Mouse (Mus musculus) thymus, postnatal 14 days (tissue): Measurements from ENCODE around the gene Ndufa8.

Experiments used
- DNase-seq: peaks from one replicate; pipeline ENCODE4 v3.0.0; 2021

Gene Ndufa8

GRCm38 (mm10) chr2:36048748-36049566 lies at the start of gene Ndufa8, which contains the start of gene Morn5:
TSS of gene Ndufa8 (minus strand) at chr2:36049406.
TSS of gene Morn5 (plus strand) at chr2:36049458.
- peak; percentile 99 for DNase-seq

GRCm38 (mm10) chr2:36098021-36098420 lies 48.8 kb upstream of the Ndufa8 start:
- DNase-seq, result no peak

GRCm38 (mm10) chr2:36097129-36097815 lies 48.1 kb upstream of the Ndufa8 start:
- no peak for DNase-seq

- DNase-seq, result no peak
These were observed 44.8 kb upstream of the Ndufa8 start for GRCm38 (mm10) chr2:36093914-36094475.

- DNase-seq, result no peak
These were observed 44.1 kb upstream of the Ndufa8 start for GRCm38 (mm10) chr2:36093301-36093700.

- no peak for DNase-seq
These were observed 43.5 kb upstream of the Ndufa8 start for GRCm38 (mm10) chr2:36092748-36093147.

GRCm38 (mm10) chr2:36090853-36091741 lies 41.9 kb upstream of the Ndufa8 start:
- peak; percentile 77 for DNase-seq

GRCm38 (mm10) chr2:36089190-36089589 lies 40.0 kb upstream of the Ndufa8 start:
- DNase-seq, result no peak

GRCm38 (mm10) chr2:36085041-36085440 lies 35.8 kb upstream of the Ndufa8 start:
- no peak for DNase-seq

GRCm38 (mm10) chr2:36082802-36083580 lies 33.8 kb upstream of the Ndufa8 start:
- no peak for DNase-seq

GRCm38 (mm10) chr2:36081446-36081845 lies 32.2 kb upstream of the Ndufa8 start:
- no peak for DNase-seq

GRCm38 (mm10) chr2:36077160-36077761 lies 28.1 kb upstream of the Ndufa8 start:
- DNase-seq, result no peak

- DNase-seq, result no peak
These were observed 26.0 kb upstream of the Ndufa8 start for GRCm38 (mm10) chr2:36075210-36075609.

- DNase-seq, result no peak
These were observed 24.6 kb upstream of the Ndufa8 start for GRCm38 (mm10) chr2:36073781-36074180.

GRCm38 (mm10) chr2:36071660-36072305 lies 22.6 kb upstream of the Ndufa8 start:
- no peak for DNase-seq

- DNase-seq, result no peak
These were observed 17.9 kb upstream of the Ndufa8 start for GRCm38 (mm10) chr2:36067132-36067531.

GRCm38 (mm10) chr2:36061409-36061808 lies 12.2 kb upstream of the Ndufa8 start:
- DNase-seq, result no peak

- no peak for DNase-seq
These were observed 7.0 kb upstream of the Ndufa8 start for GRCm38 (mm10) chr2:36056248-36056647.

GRCm38 (mm10) chr2:36053249-36053648 lies 4.0 kb upstream of the Ndufa8 start:
- no peak for DNase-seq

- no peak for DNase-seq
These were observed 355 bp upstream of the Ndufa8 start for GRCm38 (mm10) chr2:36049567-36049954.

- no peak for DNase-seq
These were observed 1.0 kb downstream of the Ndufa8 start for GRCm38 (mm10) chr2:36048164-36048563.
